Mouse (Mus musculus) retina, adult 2 months (tissue): ENCODE data around the gene Asb10.
A peak's percentile ranks its signal among the peaks of the same experiment; 100 is the strongest.

ENCODE experiments used
- DNase-seq: peaks from one replicate; pipeline ENCODE4 v3.0.0-alpha.2; 2012; ENCODE audit warnings: low read depth, low spot score

The Asb10 gene

DNA sequence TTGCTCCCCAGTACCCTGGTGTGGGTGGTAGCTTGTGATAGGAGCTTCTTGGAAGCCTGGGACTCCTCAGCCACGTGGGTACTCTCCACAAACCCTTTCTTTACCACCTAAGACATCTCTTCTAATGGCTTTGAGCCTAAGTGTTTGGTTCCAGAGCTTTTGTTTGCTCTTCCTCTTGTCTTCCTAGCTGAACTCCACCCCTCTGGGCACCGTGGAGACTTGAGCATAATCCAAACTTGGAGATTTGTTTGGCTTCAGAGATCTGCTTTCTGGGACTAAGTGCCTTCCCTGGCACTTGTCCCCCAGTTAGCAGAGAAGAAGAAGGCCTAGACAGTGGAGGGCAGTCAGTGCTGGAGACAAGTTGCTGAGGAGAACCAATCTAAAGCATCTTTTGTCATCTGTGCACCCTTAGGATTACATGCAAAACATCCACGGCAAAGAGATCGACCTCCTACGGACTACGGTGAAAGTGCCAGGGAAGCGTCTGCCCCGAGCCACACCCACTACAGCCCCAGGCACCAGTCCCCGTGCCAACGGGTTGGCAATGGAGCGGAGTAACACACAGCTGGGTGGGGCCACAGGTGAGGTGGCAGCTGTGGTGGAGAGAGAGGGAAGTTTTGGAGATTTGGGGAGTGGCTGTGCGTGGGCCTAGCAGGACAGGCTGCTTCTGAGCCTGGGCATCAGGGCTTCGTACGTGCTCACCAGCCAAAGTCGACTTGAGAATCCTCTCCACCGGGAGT, 48.1 kb downstream of the Asb10 start:
- no peak for DNase-seq

DNA sequence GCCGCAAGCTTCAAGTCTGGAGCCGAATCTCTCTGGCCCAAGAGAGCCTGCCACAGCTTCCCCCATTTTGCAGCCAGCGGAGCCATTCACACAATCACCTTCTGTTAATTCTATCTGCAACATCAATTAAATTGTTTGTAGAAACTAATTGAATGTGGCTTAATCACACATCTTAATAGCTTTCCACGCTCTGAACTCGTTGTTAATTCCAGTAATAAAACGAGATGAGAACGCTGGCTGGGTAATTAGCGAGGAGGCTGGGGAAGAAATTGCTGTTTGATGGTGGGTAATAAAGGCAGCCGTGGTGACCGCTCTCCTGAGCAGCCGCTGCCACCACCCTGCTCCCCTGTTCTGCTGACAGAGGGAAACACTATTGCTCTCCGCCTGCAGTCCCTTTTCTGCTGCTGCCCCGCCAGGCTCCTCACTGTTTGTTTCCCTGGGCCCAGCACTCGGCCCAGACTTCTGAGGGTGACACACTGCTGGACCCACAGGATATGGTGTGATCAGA, 50.3 kb downstream of the Asb10 start:
- DNase-seq, result no peak

GRCm38 (mm10) chr5:24486738-24487137, 54.0 kb downstream of the Asb10 start:
- DNase-seq, result no peak

DNA sequence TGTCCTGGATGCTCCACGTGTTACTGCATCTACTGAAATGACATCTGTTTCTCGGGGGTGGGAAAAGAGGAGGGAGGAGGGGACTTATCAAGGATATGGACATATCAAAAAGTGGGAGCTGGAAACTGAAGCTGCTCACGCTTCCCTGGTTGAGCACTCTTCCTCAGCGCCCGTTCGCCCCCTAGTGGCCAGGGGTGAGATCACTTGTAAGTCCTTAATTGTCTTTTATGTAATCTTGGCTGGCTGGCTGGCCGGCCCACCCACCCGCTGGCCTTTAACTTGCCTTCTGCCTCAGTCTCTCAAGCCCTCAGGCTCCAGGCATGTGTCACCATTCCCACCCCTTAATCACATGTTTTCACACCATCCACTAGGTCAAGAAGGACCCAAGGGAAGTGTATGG, 54.7 kb downstream of the Asb10 start:
- DNase-seq, result peak; percentile 69

GRCm38 (mm10) chr5:24484963-24485362, 55.8 kb downstream of the Asb10 start:
- DNase-seq, result no peak

DNA sequence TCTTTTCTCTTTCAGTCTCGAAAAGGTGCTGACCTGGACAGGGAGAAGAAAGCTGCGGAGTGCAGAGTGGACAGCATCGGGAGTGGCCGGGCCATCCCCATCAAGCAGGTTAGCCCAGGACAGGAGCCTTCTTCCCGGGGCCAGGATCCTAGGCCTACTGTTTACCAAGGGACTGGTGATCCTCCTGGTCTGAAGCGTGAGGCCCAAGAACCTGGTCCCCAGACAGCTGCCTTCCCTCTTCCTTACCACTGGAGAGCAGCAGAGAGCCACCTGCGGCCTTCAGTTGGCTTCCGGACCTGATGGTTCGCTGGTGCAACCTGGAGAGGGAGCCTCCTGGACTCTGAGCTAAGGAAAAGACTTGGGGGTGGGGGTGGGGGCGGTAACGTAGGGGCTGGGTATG, 57.5 kb downstream of the Asb10 start:
- peak; percentile 51 for DNase-seq
